Mouse (Mus musculus): ENCODE results near the gene B430306N03Rik. TPM values are rescaled to one million over a fixed set of nuclear protein-coding genes. Genes with fewer than 3 reads are reported as not detected.
A peak's percentile ranks its signal among the peaks of the same experiment; 100 is the strongest.
"Not testable (repeated sequence)": the region's sequence is repeated elsewhere in the genome, so short reads cannot be mapped to it uniquely, and the experiment has no call there.

The B430306N03Rik gene
- polyA plus RNA-seq, 1 experiment from 2014 or later, result not detected

- ATAC-seq, result no peak
- Histone ChIP-seq H3K4me2 (ENCODE audit: low read length) (no peak overlapping the region), H3K9me3 (ENCODE audit: control insufficient read depth, low read length) (no peaks in the 10 kb centered on the region), H3K36me3 (ENCODE audit: control insufficient read depth, insufficient read depth) (no peaks in the 10 kb centered on the region), H3K27me3 (replicated peaks; ENCODE audit: control insufficient read depth, insufficient read depth, low read length) (no peaks in the 10 kb centered on the region), H3K27ac (ENCODE audit: low read length) (no peak overlapping the region), H3K4me3 (replicated peaks; ENCODE audit: low read length) (no peak overlapping the region), H3K9ac (replicated peaks; ENCODE audit: low read depth, low read length) (no peak overlapping the region), H3K4me1 (replicated peaks; ENCODE audit: control insufficient read depth, insufficient read depth, low read length) (no peaks in the 10 kb centered on the region)
- 62% methylated on average over 4 of the region's 4 CpGs for WGBS
Observed at GRCm38 (mm10) chr17:48346834-48347233, 30.9 kb downstream of the B430306N03Rik start.

DNA sequence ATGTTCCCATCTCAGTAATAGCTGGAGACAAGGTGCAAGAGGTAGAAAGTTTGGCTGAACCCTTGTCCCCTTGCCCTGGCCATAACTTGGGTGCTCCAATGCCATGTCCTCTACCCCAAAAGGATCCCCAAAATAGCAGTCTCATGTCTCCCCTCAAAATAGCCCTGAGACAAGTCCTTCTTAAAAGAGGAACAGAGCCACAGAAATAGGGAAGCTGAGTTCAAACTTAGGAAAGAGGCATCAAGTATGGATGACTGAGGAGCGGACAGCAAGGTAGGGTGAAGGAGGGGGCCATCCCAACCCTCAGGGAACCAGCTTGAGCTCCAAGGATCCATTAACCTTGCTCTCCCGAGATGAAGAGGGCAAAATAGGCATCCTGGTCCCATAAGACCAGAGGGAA lies 31.3 kb downstream of the B430306N03Rik start:
- no peak overlapping the region for H3K4me3 ChIP-seq (replicated peaks; ENCODE audit: low read length)

GRCm38 (mm10) chr17:48350681-48351193 lies 34.8 kb downstream of the B430306N03Rik start:
- no peaks in the 10 kb centered on the region for H3K4me1 ChIP-seq (replicated peaks; ENCODE audit: control insufficient read depth, insufficient read depth, low read length)
- H3K27me3 ChIP-seq (replicated peaks; ENCODE audit: control insufficient read depth, insufficient read depth, low read length), result no peaks in the 10 kb centered on the region
- no peak for ATAC-seq
- no peaks in the 10 kb centered on the region for H3K9me3 ChIP-seq (ENCODE audit: control insufficient read depth, low read length)
- no peak overlapping the region for H3K4me2 ChIP-seq (ENCODE audit: low read length)
- H3K27ac ChIP-seq (ENCODE audit: low read length), result no peak overlapping the region
- H3K36me3 ChIP-seq (ENCODE audit: control insufficient read depth, insufficient read depth), result no peaks in the 10 kb centered on the region
- H3K4me3 ChIP-seq (replicated peaks; ENCODE audit: low read length), result no peak overlapping the region
- no peak overlapping the region for H3K9ac ChIP-seq (replicated peaks; ENCODE audit: low read depth, low read length)
- WGBS, result 72% methylated on average over 5 of the region's 5 CpGs

More for the DNA sequence above, 31.3 kb downstream of the B430306N03Rik start:
- no peak overlapping the region for H3K27ac ChIP-seq (ENCODE audit: low read length)
- no peak overlapping the region for H3K9ac ChIP-seq (replicated peaks; ENCODE audit: low read depth, low read length)
- H3K4me1 ChIP-seq (replicated peaks; ENCODE audit: control insufficient read depth, insufficient read depth, low read length), result no peaks in the 10 kb centered on the region
- H3K4me2 ChIP-seq (ENCODE audit: low read length), result no peak overlapping the region
- no peak for ATAC-seq
- H3K36me3 ChIP-seq (ENCODE audit: control insufficient read depth, insufficient read depth), result no peaks in the 10 kb centered on the region
- H3K9me3 ChIP-seq (ENCODE audit: control insufficient read depth, low read length), result no peaks in the 10 kb centered on the region
- no peaks in the 10 kb centered on the region for H3K27me3 ChIP-seq (replicated peaks; ENCODE audit: control insufficient read depth, insufficient read depth, low read length)
- WGBS, result 84% methylated on average over 2 of the region's 2 CpGs

- WGBS, result 58% methylated on average over 7 of the region's 7 CpGs
- not testable (repeated sequence) for H3K4me3 ChIP-seq (replicated peaks; ENCODE audit: low read length); H3K4me1 ChIP-seq (replicated peaks; ENCODE audit: control insufficient read depth, insufficient read depth, low read length); H3K36me3 ChIP-seq (ENCODE audit: control insufficient read depth, insufficient read depth); H3K9ac ChIP-seq (replicated peaks; ENCODE audit: low read depth, low read length); H3K27ac ChIP-seq (ENCODE audit: low read length); H3K4me2 ChIP-seq (ENCODE audit: low read length); ATAC-seq; H3K9me3 ChIP-seq (ENCODE audit: control insufficient read depth, low read length); H3K27me3 ChIP-seq (replicated peaks; ENCODE audit: control insufficient read depth, insufficient read depth, low read length)
Observed at GRCm38 (mm10) chr17:48352976-48353375, 37.0 kb downstream of the B430306N03Rik start.

DNA sequence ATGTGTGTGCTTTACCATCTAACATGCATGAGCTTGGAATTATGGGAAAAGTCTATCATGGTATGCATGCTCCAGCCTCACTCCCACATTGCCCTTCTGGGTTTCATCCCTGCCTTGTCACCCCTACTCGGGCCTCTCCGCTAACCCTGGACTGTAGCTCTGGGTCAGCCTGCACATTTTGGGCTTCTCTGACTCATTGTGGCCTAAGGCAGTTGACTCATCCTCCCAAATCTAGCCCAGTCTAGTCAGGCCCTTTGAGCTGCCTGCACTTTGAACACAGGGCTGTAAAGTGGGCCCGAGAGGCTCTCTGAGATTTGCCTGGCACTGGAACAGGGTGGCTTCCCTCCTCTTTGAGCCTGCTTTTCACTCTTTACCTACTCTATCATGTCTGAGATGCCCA lies 39.9 kb downstream of the B430306N03Rik start:
- Histone ChIP-seq H3K4me2 (ENCODE audit: low read length) (no peak overlapping the region), H3K9me3 (ENCODE audit: control insufficient read depth, low read length) (no peaks in the 10 kb centered on the region), H3K4me1 (replicated peaks; ENCODE audit: control insufficient read depth, insufficient read depth, low read length) (no peaks in the 10 kb centered on the region), H3K36me3 (ENCODE audit: control insufficient read depth, insufficient read depth) (no peaks in the 10 kb centered on the region), H3K4me3 (replicated peaks; ENCODE audit: low read length) (no peak overlapping the region), H3K27ac (ENCODE audit: low read length) (no peak overlapping the region), H3K27me3 (replicated peaks; ENCODE audit: control insufficient read depth, insufficient read depth, low read length) (no peaks in the 10 kb centered on the region), H3K9ac (replicated peaks; ENCODE audit: low read depth, low read length) (no peak overlapping the region)
- no peak for ATAC-seq
- 91% methylated on average over 3 of the region's 3 CpGs for WGBS

- 38% methylated on average over 2 of the region's 2 CpGs for WGBS
- Histone ChIP-seq H3K27me3 (replicated peaks; ENCODE audit: control insufficient read depth, insufficient read depth, low read length) (no peaks in the 10 kb centered on the region), H3K4me3 (replicated peaks; ENCODE audit: low read length) (no peak overlapping the region)
Observed at GRCm38 (mm10) chr17:48357892-48358291, 42.0 kb downstream of the B430306N03Rik start.

DNA sequence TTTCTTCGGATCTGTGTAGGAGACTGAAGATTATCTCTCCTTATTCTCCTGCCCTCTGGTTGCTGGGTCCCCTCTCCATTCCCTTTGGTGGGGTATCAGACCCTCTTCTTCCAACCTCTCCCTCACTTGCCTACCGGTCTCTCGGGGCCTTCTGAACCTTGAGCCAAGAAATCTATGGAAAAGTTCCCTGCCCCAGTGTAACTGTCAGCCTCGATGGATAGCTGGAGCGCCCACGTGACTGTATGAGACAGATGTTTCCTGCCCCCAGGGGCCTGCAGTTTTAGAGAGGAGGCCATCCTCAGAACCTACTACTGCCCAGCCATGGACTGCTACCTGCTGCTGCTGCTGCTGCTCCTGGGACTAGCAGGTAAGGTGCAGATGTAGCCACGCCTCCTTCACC lies 43.7 kb downstream of the B430306N03Rik start, which contains the start of gene Treml1:
TSS of gene Treml1 (plus strand) at position 301 of the 400 bp plus-strand sequence.
- no peak within 1 kb of the TSS for H3K4me3 ChIP-seq (replicated peaks; ENCODE audit: low read length)
- no peak within 1 kb of the TSS for H3K27ac ChIP-seq (ENCODE audit: low read length)
- no peak for ATAC-seq
- peaks cover 12% of the 10 kb centered on the region for H3K4me1 ChIP-seq (replicated peaks; ENCODE audit: control insufficient read depth, insufficient read depth, low read length)
- H3K9me3 ChIP-seq (ENCODE audit: control insufficient read depth, low read length), result no peaks in the 10 kb centered on the region
- H3K36me3 ChIP-seq (ENCODE audit: control insufficient read depth, insufficient read depth), result no peaks in the 10 kb centered on the region
- H3K4me2 ChIP-seq (ENCODE audit: low read length), result no peak within 1 kb of the TSS
- H3K27me3 ChIP-seq (replicated peaks; ENCODE audit: control insufficient read depth, insufficient read depth, low read length), result no peaks in the 10 kb centered on the region
- 91% methylated on average over 7 of the region's 7 CpGs for WGBS
- H3K9ac ChIP-seq (replicated peaks; ENCODE audit: low read depth, low read length), result no peak within 1 kb of the TSS

More at GRCm38 (mm10) chr17:48357892-48358291, 42.0 kb downstream of the B430306N03Rik start:
- H3K4me1 ChIP-seq (replicated peaks; ENCODE audit: control insufficient read depth, insufficient read depth, low read length), result peaks cover 4% of the 10 kb centered on the region
- no peak for ATAC-seq
- H3K27ac ChIP-seq (ENCODE audit: low read length), result no peak overlapping the region
- no peak overlapping the region for H3K4me2 ChIP-seq (ENCODE audit: low read length)
- H3K9me3 ChIP-seq (ENCODE audit: control insufficient read depth, low read length), result no peaks in the 10 kb centered on the region
- no peak overlapping the region for H3K9ac ChIP-seq (replicated peaks; ENCODE audit: low read depth, low read length)
- no peaks in the 10 kb centered on the region for H3K36me3 ChIP-seq (ENCODE audit: control insufficient read depth, insufficient read depth)

GRCm38 (mm10) chr17:48360462-48360861 lies 44.5 kb downstream of the B430306N03Rik start:
- WGBS, result 86% methylated on average over 4 of the region's 4 CpGs
- Histone ChIP-seq H3K4me3 (replicated peaks; ENCODE audit: low read length) (no peak overlapping the region), H3K36me3 (ENCODE audit: control insufficient read depth, insufficient read depth) (no peaks in the 10 kb centered on the region), H3K4me1 (replicated peaks; ENCODE audit: control insufficient read depth, insufficient read depth, low read length) (peaks cover 12% of the 10 kb centered on the region), H3K9me3 (ENCODE audit: control insufficient read depth, low read length) (no peaks in the 10 kb centered on the region), H3K4me2 (ENCODE audit: low read length) (no peak overlapping the region), H3K27ac (ENCODE audit: low read length) (no peak overlapping the region), H3K9ac (replicated peaks; ENCODE audit: low read depth, low read length) (no peak overlapping the region), H3K27me3 (replicated peaks; ENCODE audit: control insufficient read depth, insufficient read depth, low read length) (no peaks in the 10 kb centered on the region)
- no peak for ATAC-seq

- WGBS, result 53% methylated on average over 3 of the region's 3 CpGs
- Histone ChIP-seq H3K9ac (replicated peaks; ENCODE audit: low read depth, low read length) (no peak overlapping the region), H3K36me3 (ENCODE audit: control insufficient read depth, insufficient read depth) (no peaks in the 10 kb centered on the region), H3K4me3 (replicated peaks; ENCODE audit: low read length) (no peak overlapping the region), H3K9me3 (ENCODE audit: control insufficient read depth, low read length) (no peaks in the 10 kb centered on the region), H3K4me1 (replicated peaks; ENCODE audit: control insufficient read depth, insufficient read depth, low read length) (peaks cover 12% of the 10 kb centered on the region), H3K27ac (ENCODE audit: low read length) (no peak overlapping the region; the same call in 1 of the 2 replicates), H3K27me3 (replicated peaks; ENCODE audit: control insufficient read depth, insufficient read depth, low read length) (no peaks in the 10 kb centered on the region), H3K4me2 (ENCODE audit: low read length) (no peak overlapping the region)
- no peak for ATAC-seq
Observed at GRCm38 (mm10) chr17:48362346-48362745, 46.4 kb downstream of the B430306N03Rik start.

- ATAC-seq, result peak; percentile 49; the same call in 1 of the 2 replicates
- WGBS, result 71% methylated on average over 8 of the region's 8 CpGs
- no peaks in the 10 kb centered on the region for H3K27me3 ChIP-seq (replicated peaks; ENCODE audit: control insufficient read depth, insufficient read depth, low read length)
- H3K9me3 ChIP-seq (ENCODE audit: control insufficient read depth, low read length), result no peaks in the 10 kb centered on the region
- H3K9ac ChIP-seq (replicated peaks; ENCODE audit: low read depth, low read length), result no peak overlapping the region
- H3K27ac ChIP-seq (ENCODE audit: low read length), result no peak overlapping the region; the same call in 1 of the 2 replicates
- peaks cover 12% of the 10 kb centered on the region for H3K4me1 ChIP-seq (replicated peaks; ENCODE audit: control insufficient read depth, insufficient read depth, low read length)
- no peak overlapping the region for H3K4me3 ChIP-seq (replicated peaks; ENCODE audit: low read length)
- no peak overlapping the region for H3K4me2 ChIP-seq (ENCODE audit: low read length)
- no peaks in the 10 kb centered on the region for H3K36me3 ChIP-seq (ENCODE audit: control insufficient read depth, insufficient read depth)
Observed at GRCm38 (mm10) chr17:48362966-48363365, 47.0 kb downstream of the B430306N03Rik start.

Data from forebrain, embryonic 16.5 days (tissue).